Mouse (Mus musculus): ENCODE data around the gene Btc.

GRCm38 (mm10) chr5:91403281-91403680 is 487 bp upstream of the Btc start:
- TF ChIP-seq POLR2A (IDR thresholded peaks at IDR 0.05; ENCODE audit: low read depth, low read length) (no peak), TBP (conservative IDR thresholded peaks at IDR 0.05; ENCODE audit: low read depth, low read length) (no peak), CTCF (conservative IDR thresholded peaks at IDR 0.05 in 1 of 2, IDR thresholded peaks at IDR 0.05 in 1 of 2; ENCODE audit: low read depth in 2 of 2, low read length in 2 of 2) (no peak), RAD21 (IDR thresholded peaks at IDR 0.05; ENCODE audit: low read depth, low read length) (no peak)
